Mouse (Mus musculus) embryonic facial prominence, embryonic 14.5 days (tissue): ENCODE measurements around the gene Hoxc12. TPM values are rescaled to one million over a fixed set of nuclear protein-coding genes. Genes with fewer than 3 reads are reported as not detected.
A peak's percentile ranks its signal among the peaks of the same experiment; 100 is the strongest.

Experiments
- ATAC-seq: fragments of 200-750 bp; cut with Nextera tagmentation; 2 replicates; pipeline ENCODE4 v1.8.0; 2017; ENCODE audit warnings: low read depth, moderate number of reproducible peaks, moderate TSS enrichment
- DNase-seq: peaks from one replicate; pipeline ENCODE4 v3.0.0-alpha.2; 2015; ENCODE audit warnings: low spot score
- H3K27ac ChIP-seq: fragments of 300-500 bp; sonication (generic); replicated peaks from 2 replicates; pipeline ENCODE4 v1.5.1; 2014; ENCODE audit warnings: low read depth, mild to moderate bottlenecking, low read length, moderate library complexity
- H3K27me3 ChIP-seq: fragments of 300-500 bp; sonication (generic); replicated peaks from 2 replicates; pipeline ENCODE4 v1.6.1; 2014; ENCODE audit warnings: low read length; ENCODE audit not compliant: control insufficient read depth, insufficient read depth
- H3K36me3 ChIP-seq: fragments of 300-500 bp; sonication (generic); 2 replicates; pipeline ENCODE4 v1.6.1; 2014; ENCODE audit warnings: low read length, mixed read lengths; ENCODE audit not compliant: control insufficient read depth, insufficient read depth
- H3K4me1 ChIP-seq: fragments of 300-500 bp; sonication (generic); 2 replicates; pipeline ENCODE4 v1.6.1; 2014; ENCODE audit warnings: antibody characterized with exemption, low read length; ENCODE audit not compliant: control insufficient read depth, insufficient read depth
- H3K4me2 ChIP-seq: fragments of 300-500 bp; sonication (generic); 2 replicates; pipeline ENCODE4 v1.6.1; 2014; ENCODE audit warnings: low read depth, mild to moderate bottlenecking, low read length, moderate library complexity, mixed read lengths
- H3K4me3 ChIP-seq: fragments of 300-500 bp; sonication (generic); 2 replicates; pipeline ENCODE4 v1.5.1; 2014; ENCODE audit warnings: low read depth, mild to moderate bottlenecking, low read length
- H3K9ac ChIP-seq: fragments of 300-500 bp; sonication (generic); 2 replicates; pipeline ENCODE4 v1.6.1; 2014; ENCODE audit warnings: low read depth, mild to moderate bottlenecking, low read length, moderate library complexity, mixed read lengths
- H3K9me3 ChIP-seq: fragments of 300-500 bp; sonication (generic); 2 replicates; pipeline ENCODE4 v1.6.1; 2016; ENCODE audit warnings: low read length; ENCODE audit not compliant: control insufficient read depth
- WGBS: fragments of 180-500 bp; shearing (Covaris S2); extraction: QIAGEN DNeasy Blood & Tissue Kit; methylation state at CpG from one replicate; pipeline ENCODE4 v1.1.7; 2014; 5-methylcytosine and 5-hydroxymethylcytosine counted together
- polyA plus RNA-seq: library from polyadenylated mRNA; unstranded; fragments of >200 nt; fragmentation: Nextera tagmentation; extraction: Ambion mirVana; gene quantifications from 2 replicates; pipeline ENCODE4 v1.2.1, GENCODE M21; 2014

Gene Hoxc12
- polyA plus RNA-seq, 1 experiment from 2014 or later, result not detected

GRCm38 (mm10) chr15:102980352-102980751 lies 43.8 kb downstream of the Hoxc12 start:
- no peak overlapping the region for H3K4me3 ChIP-seq
- WGBS, result 4% methylated on average over 11 of the region's 11 CpGs
- H3K4me2 ChIP-seq, result no peak overlapping the region
- ATAC-seq, result no peak
- H3K9me3 ChIP-seq, result no peaks in the 10 kb centered on the region
- peaks cover 99% of the 10 kb centered on the region for H3K27me3 ChIP-seq
- no peaks in the 10 kb centered on the region for H3K4me1 ChIP-seq
- no peak overlapping the region for H3K9ac ChIP-seq
- H3K36me3 ChIP-seq, result no peaks in the 10 kb centered on the region
- no peak overlapping the region for H3K27ac ChIP-seq
- no peak for DNase-seq

GRCm38 (mm10) chr15:102980912-102981311 lies 44.4 kb downstream of the Hoxc12 start:
- ATAC-seq, result no peak
- WGBS, result 1% methylated on average over 14 of the region's 14 CpGs
- H3K4me2 ChIP-seq, result peak overlapping the region; percentile 41
- no peaks in the 10 kb centered on the region for H3K4me1 ChIP-seq
- no peak overlapping the region for H3K27ac ChIP-seq
- H3K36me3 ChIP-seq, result no peaks in the 10 kb centered on the region
- peak overlapping the region; percentile 21 for H3K4me3 ChIP-seq
- no peak overlapping the region for H3K9ac ChIP-seq
- no peaks in the 10 kb centered on the region for H3K9me3 ChIP-seq
- DNase-seq, result no peak
- H3K27me3 ChIP-seq, result peaks cover 99% of the 10 kb centered on the region

GRCm38 (mm10) chr15:102981379-102982288 lies 45.1 kb downstream of the Hoxc12 start:
- DNase-seq, result no peak

GRCm38 (mm10) chr15:102983716-102984115 lies 47.2 kb downstream of the Hoxc12 start:
- DNase-seq (no peak), ATAC-seq (no peak)
- no peak overlapping the region for H3K4me2 ChIP-seq
- no peaks in the 10 kb centered on the region for H3K9me3 ChIP-seq
- peaks cover 99% of the 10 kb centered on the region for H3K27me3 ChIP-seq
- H3K27ac ChIP-seq, result no peak overlapping the region
- WGBS, result under 1% methylated on average over 12 of the region's 12 CpGs
- H3K9ac ChIP-seq, result no peak overlapping the region
- H3K4me1 ChIP-seq, result no peaks in the 10 kb centered on the region
- no peak overlapping the region for H3K4me3 ChIP-seq
- H3K36me3 ChIP-seq, result no peaks in the 10 kb centered on the region

More at GRCm38 (mm10) chr15:102981379-102982288, 45.1 kb downstream of the Hoxc12 start:
- peak overlapping the region; percentile 21 for H3K4me3 ChIP-seq
- peak overlapping the region; percentile 41 for H3K4me2 ChIP-seq
- H3K9me3 ChIP-seq, result no peaks in the 10 kb centered on the region
- H3K27ac ChIP-seq, result no peak overlapping the region
- no peak for ATAC-seq
- no peak overlapping the region for H3K9ac ChIP-seq
- WGBS, result under 1% methylated on average over 53 of the region's 88 CpGs
- H3K4me1 ChIP-seq, result no peaks in the 10 kb centered on the region
- H3K36me3 ChIP-seq, result no peaks in the 10 kb centered on the region
- peaks cover 99% of the 10 kb centered on the region for H3K27me3 ChIP-seq

GRCm38 (mm10) chr15:102984521-102984920 lies 48.0 kb downstream of the Hoxc12 start:
- H3K9ac ChIP-seq, result no peak overlapping the region
- H3K27me3 ChIP-seq, result peaks cover 99% of the 10 kb centered on the region
- no peak overlapping the region for H3K4me3 ChIP-seq
- H3K36me3 ChIP-seq, result no peaks in the 10 kb centered on the region
- H3K9me3 ChIP-seq, result no peaks in the 10 kb centered on the region
- ATAC-seq, result no peak
- no peak for DNase-seq
- H3K4me2 ChIP-seq, result no peak overlapping the region
- H3K4me1 ChIP-seq, result no peaks in the 10 kb centered on the region
- no peak overlapping the region for H3K27ac ChIP-seq
- 1% methylated on average over 10 of the region's 10 CpGs for WGBS

GRCm38 (mm10) chr15:102984925-102985324 lies 48.4 kb downstream of the Hoxc12 start:
- no peaks in the 10 kb centered on the region for H3K4me1 ChIP-seq
- H3K9ac ChIP-seq, result no peak overlapping the region
- H3K36me3 ChIP-seq, result no peaks in the 10 kb centered on the region
- no peak overlapping the region for H3K27ac ChIP-seq
- no peaks in the 10 kb centered on the region for H3K9me3 ChIP-seq
- H3K4me3 ChIP-seq, result no peak overlapping the region
- ATAC-seq (no peak), DNase-seq (no peak)
- WGBS, result 9% methylated on average over 3 of the region's 3 CpGs
- no peak overlapping the region for H3K4me2 ChIP-seq
- peaks cover 99% of the 10 kb centered on the region for H3K27me3 ChIP-seq

GRCm38 (mm10) chr15:102987124-102987833 lies 50.7 kb downstream of the Hoxc12 start:
- Histone ChIP-seq H3K4me2 (no peak overlapping the region), H3K27ac (no peak overlapping the region), H3K27me3 (peaks cover 97% of the 10 kb centered on the region), H3K4me1 (no peaks in the 10 kb centered on the region), H3K9me3 (no peaks in the 10 kb centered on the region), H3K9ac (no peak overlapping the region), H3K36me3 (no peaks in the 10 kb centered on the region), H3K4me3 (no peak overlapping the region)
- peak; percentile 88 for DNase-seq
- ATAC-seq, result no peak
- WGBS, result 5% methylated on average over 21 of the region's 21 CpGs

- Histone ChIP-seq H3K4me2 (no peak overlapping the region), H3K4me1 (no peaks in the 10 kb centered on the region), H3K36me3 (no peaks in the 10 kb centered on the region), H3K4me3 (no peak overlapping the region), H3K9me3 (no peaks in the 10 kb centered on the region), H3K9ac (no peak overlapping the region), H3K27ac (no peak overlapping the region), H3K27me3 (peaks cover 97% of the 10 kb centered on the region)
- WGBS, result 19% methylated on average over 5 of the region's 5 CpGs
- ATAC-seq (no peak), DNase-seq (no peak)
Measured at GRCm38 (mm10) chr15:102988078-102988477, 51.5 kb downstream of the Hoxc12 start.
